Mouse (Mus musculus) spleen, adult 2 months (tissue): ENCODE measurements around the gene Itga9. TPM values are rescaled to one million over a fixed set of nuclear protein-coding genes. Genes with fewer than 3 reads are reported as not detected.

Experiments
- DNase-seq, 2 experiments: peaks; one replicate each; pipeline versions ENCODE4 v3.0.0 to v3.0.0-alpha.2; 2012 to 2021; ENCODE audit warnings: low spot score in 2 of 2, low read depth in 1 of 2
- H3K27ac ChIP-seq: fragments of 200-500 bp; 2 replicates; pipeline ENCODE4 v1.5.1; 2012; ENCODE audit warnings: low read length, inconsistent platforms; ENCODE audit not compliant: insufficient read depth
- H3K27me3 ChIP-seq: fragments of 200-500 bp; 2 replicates; pipeline ENCODE4 v1.6.1; 2012; ENCODE audit warnings: mild to moderate bottlenecking, moderate library complexity, low read length, inconsistent platforms; ENCODE audit not compliant: control insufficient read depth, insufficient read depth
- H3K36me3 ChIP-seq: fragments of 200-500 bp; 2 replicates; pipeline ENCODE4 v1.6.1; 2012; ENCODE audit warnings: mild to moderate bottlenecking, low read length, inconsistent platforms; ENCODE audit not compliant: control insufficient read depth, insufficient read depth
- H3K4me1 ChIP-seq: fragments of 200-500 bp; 2 replicates; pipeline ENCODE4 v1.6.1; 2011; ENCODE audit warnings: inconsistent platforms; ENCODE audit not compliant: control insufficient read depth, insufficient read depth, insufficient read length
- H3K4me3 ChIP-seq: fragments of 200-500 bp; 2 replicates; pipeline ENCODE4 v1.5.1; 2011; ENCODE audit warnings: mild to moderate bottlenecking, inconsistent platforms; ENCODE audit not compliant: insufficient read depth, insufficient read length; ENCODE audit errors: extremely low read depth
- CTCF ChIP-seq: fragments of 200-500 bp; IDR thresholded peaks from 2 replicates; pipeline ENCODE4 v1.5.1; 2011; ENCODE audit warnings: mild to moderate bottlenecking, inconsistent platforms; ENCODE audit not compliant: insufficient read depth, insufficient read length, insufficient replicate concordance; ENCODE audit errors: extremely low read depth
- POLR2A ChIP-seq: fragments of 200-500 bp; IDR thresholded peaks from 2 replicates; pipeline ENCODE4 v1.6.1; 2011; ENCODE audit warnings: low read depth, low read length, inconsistent platforms
- WGBS: fragments of 180-500 bp; shearing (Covaris S2); methylation state at CpG from one replicate; pipeline ENCODE4 v1.1.7; 2018; 5-methylcytosine and 5-hydroxymethylcytosine counted together
- polyA plus RNA-seq: library from polyadenylated mRNA; depleted of rRNA; stranded (reverse); fragments of >200 nt; gene quantifications from 2 replicates; pipeline ENCODE4 v1.2.3, GENCODE M21; 2012

Itga9 gene
- polyA plus RNA-seq, 1 experiment, result 11.8 TPM

DNA sequence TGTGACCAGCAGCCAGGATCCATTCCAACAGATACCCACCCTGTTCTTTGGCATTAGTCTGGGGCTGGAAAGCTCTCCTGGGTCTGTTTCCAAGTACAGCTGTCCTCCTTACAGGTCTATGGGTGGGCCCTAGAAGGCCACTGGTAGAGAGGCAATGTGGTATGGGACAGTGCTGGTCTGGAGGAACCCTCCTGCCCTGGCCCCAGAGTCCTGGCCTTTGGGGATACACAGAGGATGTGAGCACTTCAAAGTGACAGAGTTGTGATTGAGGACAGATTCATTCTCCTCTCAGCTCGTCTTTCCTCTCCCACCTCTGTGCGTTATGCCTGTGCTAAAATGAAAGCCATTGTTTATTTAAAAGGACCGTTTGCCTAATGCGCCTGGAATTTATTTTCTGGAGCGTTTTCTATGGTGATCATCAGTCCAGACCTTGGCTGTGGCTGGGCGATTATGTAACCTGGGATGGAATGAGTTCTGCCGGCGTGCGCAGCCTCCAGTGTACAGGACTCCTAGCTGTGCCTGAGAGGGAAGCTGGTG is 131.2 kb downstream of the Itga9 start:
- Histone ChIP-seq H3K27me3 (no peaks in the 10 kb centered on the region), H3K27ac (peak overlapping the region; percentile 36; the same call in 1 of the 2 replicates), H3K36me3 (no peaks in the 10 kb centered on the region), H3K4me1 (no peaks in the 10 kb centered on the region; the same call in 1 of the 2 replicates), H3K4me3 (no peak overlapping the region)
- no peak for TF ChIP-seq POLR2A
- TF ChIP-seq CTCF, result no peak
- WGBS, result 72% methylated on average over 9 of the region's 9 CpGs
- no peak for DNase-seq

DNA sequence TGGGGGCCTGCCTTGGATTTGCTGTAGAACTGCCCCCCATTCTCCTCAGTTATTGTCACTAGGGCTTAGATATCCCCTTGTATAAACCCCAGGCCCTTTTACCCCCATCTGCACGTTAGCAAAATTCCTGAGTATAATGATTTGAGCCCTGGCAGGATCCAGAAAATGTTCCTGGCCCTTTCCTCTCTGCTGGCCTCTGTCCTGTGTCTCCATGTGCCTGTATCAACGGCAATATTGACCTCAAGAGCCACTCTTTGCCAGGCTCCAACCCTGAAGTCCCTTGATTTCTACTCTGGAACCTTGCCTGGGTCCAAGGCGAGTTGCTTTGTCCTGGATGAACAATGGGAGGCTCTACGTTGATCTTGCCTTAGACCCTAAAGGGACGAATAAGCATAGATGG is 131.8 kb downstream of the Itga9 start:
- Histone ChIP-seq H3K27me3 (no peaks in the 10 kb centered on the region), H3K4me3 (no peak overlapping the region), H3K36me3 (no peaks in the 10 kb centered on the region), H3K27ac (no peak overlapping the region), H3K4me1 (no peaks in the 10 kb centered on the region)
- DNase-seq, result no peak
- 82% methylated on average over 5 of the region's 5 CpGs for WGBS
- TF ChIP-seq POLR2A (no peak), CTCF (no peak)

DNA sequence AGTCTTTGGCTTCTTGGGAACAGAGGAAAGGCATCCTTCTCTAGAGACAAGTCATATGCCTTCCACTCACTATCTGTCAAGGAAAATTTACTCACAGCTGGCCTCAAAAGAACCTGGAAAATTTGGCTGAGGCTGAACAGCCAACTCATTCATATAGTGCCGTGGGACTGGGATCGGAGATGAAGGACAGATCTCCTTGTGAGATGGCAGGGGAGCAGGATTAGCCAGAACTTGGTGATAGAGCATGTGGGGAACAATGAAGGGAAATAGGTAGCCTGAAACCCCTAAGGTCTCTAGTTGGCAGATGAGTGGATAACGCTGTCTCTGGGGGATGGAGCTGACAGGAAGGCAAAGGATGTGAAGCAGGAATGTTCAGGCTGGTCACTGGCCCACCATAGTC is 132.6 kb downstream of the Itga9 start:
- Histone ChIP-seq H3K27ac (no peak overlapping the region), H3K4me3 (no peak overlapping the region), H3K4me1 (no peaks in the 10 kb centered on the region), H3K36me3 (no peaks in the 10 kb centered on the region), H3K27me3 (no peaks in the 10 kb centered on the region)
- WGBS, result 91% methylated on average over 3 of the region's 3 CpGs
- DNase-seq, result no peak
- TF ChIP-seq POLR2A (no peak), CTCF (no peak)

GRCm38 (mm10) chr9:118739659-118740058 is 133.2 kb downstream of the Itga9 start:
- H3K4me1 ChIP-seq, result no peaks in the 10 kb centered on the region
- H3K27me3 ChIP-seq, result no peaks in the 10 kb centered on the region
- TF ChIP-seq CTCF (no peak), POLR2A (no peak)
- H3K36me3 ChIP-seq, result no peaks in the 10 kb centered on the region
- H3K4me3 ChIP-seq, result no peak overlapping the region
- 86% methylated on average over 3 of the region's 3 CpGs for WGBS
- DNase-seq, result no peak
- H3K27ac ChIP-seq, result no peak overlapping the region

GRCm38 (mm10) chr9:118741268-118741667 is 134.8 kb downstream of the Itga9 start:
- Histone ChIP-seq H3K27me3 (no peaks in the 10 kb centered on the region), H3K36me3 (no peaks in the 10 kb centered on the region), H3K27ac (no peak overlapping the region), H3K4me1 (no peaks in the 10 kb centered on the region), H3K4me3 (no peak overlapping the region)
- no peak for DNase-seq
- 84% methylated on average over 9 of the region's 9 CpGs for WGBS
- TF ChIP-seq CTCF (no peak), POLR2A (no peak)

DNA sequence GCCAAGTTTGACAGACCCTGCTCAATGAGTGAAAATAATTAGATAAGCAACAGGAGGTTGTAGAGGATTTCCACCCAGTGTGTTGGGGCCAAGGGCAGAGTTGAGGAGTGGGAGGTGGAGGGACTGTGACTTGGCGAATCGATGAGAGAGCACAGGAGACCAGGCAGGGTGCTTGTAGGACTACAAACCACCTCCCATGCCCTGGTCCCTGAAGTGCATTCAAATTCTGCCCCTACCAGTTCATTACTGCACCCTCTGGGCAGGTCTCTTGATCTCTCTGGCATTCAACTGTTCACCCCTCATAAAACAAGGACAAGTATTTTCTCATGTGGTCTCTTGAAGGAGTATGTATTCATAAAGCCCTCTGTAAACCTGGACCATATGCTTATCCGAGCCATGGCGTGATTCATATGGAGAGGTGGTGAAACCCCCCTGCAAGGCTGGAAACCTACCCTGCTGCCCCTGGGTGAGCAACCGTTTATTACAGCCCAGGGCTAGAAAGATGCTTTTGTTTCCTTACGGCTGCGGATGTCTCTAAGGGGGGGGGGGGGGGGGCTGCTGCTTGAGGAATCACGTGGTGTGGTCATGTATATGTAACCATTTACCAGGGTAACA is 143.0 kb downstream of the Itga9 start:
- TF ChIP-seq POLR2A, result no peak
- TF ChIP-seq CTCF, result no peak
- no peak overlapping the region for H3K27ac ChIP-seq
- peaks cover 6% of the 10 kb centered on the region; the same call in 1 of the 2 replicates for H3K4me1 ChIP-seq
- no peaks in the 10 kb centered on the region for H3K27me3 ChIP-seq
- no peak for DNase-seq
- WGBS, result 89% methylated on average over 8 of the region's 8 CpGs
- H3K4me3 ChIP-seq, result no peak overlapping the region
- no peaks in the 10 kb centered on the region for H3K36me3 ChIP-seq

DNA sequence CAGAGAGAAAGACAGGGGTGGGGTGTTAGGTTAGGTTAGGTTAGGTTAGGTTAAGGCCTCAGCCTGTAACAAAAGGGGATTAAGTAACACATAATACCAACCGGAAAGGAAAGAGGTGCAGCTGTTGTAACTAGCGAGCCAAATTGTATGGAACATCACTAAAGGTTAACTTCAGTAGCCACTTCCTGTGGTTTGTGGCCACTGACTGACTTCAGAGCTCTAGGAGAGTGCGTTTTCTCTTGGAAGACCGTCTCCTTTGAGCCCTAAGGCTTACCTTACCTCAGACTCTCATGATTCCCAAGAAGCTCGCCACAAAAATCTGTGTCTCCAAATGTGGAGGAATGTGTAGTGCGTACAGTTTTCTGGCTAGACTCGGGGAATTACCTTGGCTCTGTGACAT is 144.3 kb downstream of the Itga9 start:
- no peak for TF ChIP-seq POLR2A
- TF ChIP-seq CTCF, result no peak
- no peaks in the 10 kb centered on the region for H3K27me3 ChIP-seq
- H3K4me3 ChIP-seq, result no peak overlapping the region
- peak in 1 of 2 experiments; percentile 19 for DNase-seq
- H3K4me1 ChIP-seq, result peaks cover 6% of the 10 kb centered on the region; the same call in 1 of the 2 replicates
- no peak overlapping the region for H3K27ac ChIP-seq
- 29% methylated on average over 7 of the region's 7 CpGs for WGBS
- H3K36me3 ChIP-seq, result no peaks in the 10 kb centered on the region
